Mouse (Mus musculus) spleen, adult 2 months (tissue): ENCODE measurements at regions not wholly inside any gene's neighbourhood (a gene's known extent, or its start where the extent isn't known, plus 50 kb on each side); places are given as distances from the start of the nearest gene placed in this dataset.

ENCODE experiments used
- DNase-seq, 2 experiments: peaks; one replicate each; pipeline versions ENCODE4 v3.0.0 to v3.0.0-alpha.2; 2012 to 2021; ENCODE audit warnings: low spot score in 2 of 2, low read depth in 1 of 2
- H3K27ac ChIP-seq: fragments of 200-500 bp; 2 replicates; pipeline ENCODE4 v1.5.1; 2012; ENCODE audit warnings: low read length, inconsistent platforms; ENCODE audit not compliant: insufficient read depth
- H3K27me3 ChIP-seq: fragments of 200-500 bp; 2 replicates; pipeline ENCODE4 v1.6.1; 2012; ENCODE audit warnings: mild to moderate bottlenecking, moderate library complexity, low read length, inconsistent platforms; ENCODE audit not compliant: control insufficient read depth, insufficient read depth
- H3K36me3 ChIP-seq: fragments of 200-500 bp; 2 replicates; pipeline ENCODE4 v1.6.1; 2012; ENCODE audit warnings: mild to moderate bottlenecking, low read length, inconsistent platforms; ENCODE audit not compliant: control insufficient read depth, insufficient read depth
- H3K4me1 ChIP-seq: fragments of 200-500 bp; 2 replicates; pipeline ENCODE4 v1.6.1; 2011; ENCODE audit warnings: inconsistent platforms; ENCODE audit not compliant: control insufficient read depth, insufficient read depth, insufficient read length
- H3K4me3 ChIP-seq: fragments of 200-500 bp; 2 replicates; pipeline ENCODE4 v1.5.1; 2011; ENCODE audit warnings: mild to moderate bottlenecking, inconsistent platforms; ENCODE audit not compliant: insufficient read depth, insufficient read length; ENCODE audit errors: extremely low read depth
- CTCF ChIP-seq: fragments of 200-500 bp; IDR thresholded peaks from 2 replicates; pipeline ENCODE4 v1.5.1; 2011; ENCODE audit warnings: mild to moderate bottlenecking, inconsistent platforms; ENCODE audit not compliant: insufficient read depth, insufficient read length, insufficient replicate concordance; ENCODE audit errors: extremely low read depth
- POLR2A ChIP-seq: fragments of 200-500 bp; IDR thresholded peaks from 2 replicates; pipeline ENCODE4 v1.6.1; 2011; ENCODE audit warnings: low read depth, low read length, inconsistent platforms
- WGBS: fragments of 180-500 bp; shearing (Covaris S2); methylation state at CpG from one replicate; pipeline ENCODE4 v1.1.7; 2018; 5-methylcytosine and 5-hydroxymethylcytosine counted together

GRCm38 (mm10) chr1:126898484-126898883 is 67.9 kb upstream of the Nckap5 start:
- no peak overlapping the region for H3K4me3 ChIP-seq
- H3K27me3 ChIP-seq, result no peaks in the 10 kb centered on the region
- no peaks in the 10 kb centered on the region for H3K36me3 ChIP-seq
- no peak for DNase-seq
- no peaks in the 10 kb centered on the region for H3K4me1 ChIP-seq
- TF ChIP-seq POLR2A (no peak), CTCF (no peak)
- no peak overlapping the region for H3K27ac ChIP-seq
- WGBS, result 66% methylated on average over 3 of the region's 3 CpGs

DNA sequence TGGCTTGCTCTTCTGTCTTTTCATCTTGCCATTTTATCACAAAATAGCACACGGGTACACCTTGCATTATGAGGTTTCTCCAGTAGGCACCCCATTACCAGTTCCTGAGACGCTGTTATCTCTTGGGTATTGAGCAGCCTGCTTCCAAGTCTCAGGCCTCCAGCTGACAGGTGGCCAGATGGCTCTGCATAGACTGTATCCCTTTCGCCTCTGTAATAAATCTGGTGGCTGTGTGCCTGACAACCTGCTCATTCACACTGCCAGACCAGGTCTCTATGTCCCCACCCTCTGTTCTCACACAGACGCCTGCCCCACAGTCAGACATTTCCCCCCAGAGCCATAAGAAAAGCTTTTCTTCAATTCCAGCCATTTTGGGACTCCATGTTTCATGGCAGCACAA is 66.3 kb upstream of the Nckap5 start:
- H3K4me1 ChIP-seq, result no peaks in the 10 kb centered on the region
- DNase-seq, result no peak
- TF ChIP-seq CTCF (no peak), POLR2A (no peak)
- H3K27me3 ChIP-seq, result no peaks in the 10 kb centered on the region
- H3K27ac ChIP-seq, result no peak overlapping the region
- no peaks in the 10 kb centered on the region for H3K36me3 ChIP-seq
- 85% methylated on average over 4 of the region's 4 CpGs for WGBS
- H3K4me3 ChIP-seq, result no peak overlapping the region

DNA sequence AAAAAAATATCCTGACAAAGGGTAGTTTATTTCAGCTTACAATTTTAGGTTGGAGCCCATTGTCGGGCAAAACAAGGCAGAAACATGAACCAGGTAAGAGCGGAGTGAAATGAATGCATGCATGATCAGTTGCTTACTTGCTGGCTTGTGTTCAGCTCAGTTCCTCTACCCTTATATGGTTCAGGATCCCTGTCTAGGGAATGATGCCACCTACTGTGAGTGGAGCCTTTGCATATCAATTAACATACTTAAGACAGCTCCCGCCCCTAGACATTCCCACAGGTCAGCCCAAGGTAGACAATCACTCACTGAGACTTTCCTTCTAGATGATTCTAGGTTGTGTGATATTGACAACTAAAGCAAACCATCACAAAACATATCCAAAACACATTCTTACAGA is 50.2 kb upstream of the Nckap5 start:
- Histone ChIP-seq H3K4me3 (no peak overlapping the region), H3K27ac (no peak overlapping the region), H3K27me3 (no peaks in the 10 kb centered on the region), H3K36me3 (no peaks in the 10 kb centered on the region), H3K4me1 (no peaks in the 10 kb centered on the region)
- TF ChIP-seq POLR2A (no peak), CTCF (no peak)
- WGBS, result 89% methylated on average over 3 of the region's 3 CpGs
- DNase-seq, result no peak
